Mouse (Mus musculus) neural tube, embryonic 15.5 days (tissue): ENCODE measurements around the gene Otud1. TPM values are rescaled to one million over a fixed set of nuclear protein-coding genes. Genes with fewer than 3 reads are reported as not detected.

ENCODE experiments used
- ATAC-seq: fragments of 200-750 bp; cut with Nextera tagmentation; 2 replicates; pipeline ENCODE4 v1.8.0; 2017; ENCODE audit warnings: mild to moderate bottlenecking, moderate TSS enrichment, moderate library complexity; ENCODE audit not compliant: low FRiP score
- H3K27ac ChIP-seq: fragments of 300-500 bp; sonication (generic); replicated peaks from 2 replicates; pipeline ENCODE4 v1.5.1; 2015; ENCODE audit warnings: mild to moderate bottlenecking, inconsistent platforms
- H3K27me3 ChIP-seq: fragments of 300-500 bp; sonication (generic); replicated peaks from 2 replicates; pipeline ENCODE4 v1.6.1; 2015; ENCODE audit warnings: inconsistent platforms
- H3K36me3 ChIP-seq: fragments of 300-500 bp; sonication (generic); 2 replicates; pipeline ENCODE4 v1.6.1; 2015; ENCODE audit warnings: inconsistent platforms
- H3K4me1 ChIP-seq: fragments of 300-500 bp; sonication (generic); 2 replicates; pipeline ENCODE4 v1.6.1; 2015; ENCODE audit warnings: inconsistent platforms
- H3K4me2 ChIP-seq: fragments of 300-500 bp; sonication (generic); 2 replicates; pipeline ENCODE4 v1.6.1; 2015; ENCODE audit warnings: inconsistent platforms, mild to moderate bottlenecking, moderate library complexity
- H3K4me3 ChIP-seq: fragments of 300-500 bp; sonication (generic); replicated peaks from 2 replicates; pipeline ENCODE4 v1.5.1; 2015; ENCODE audit warnings: mild to moderate bottlenecking, inconsistent platforms
- H3K9ac ChIP-seq: fragments of 300-500 bp; sonication (generic); replicated peaks from 2 replicates; pipeline ENCODE4 v1.6.1; 2015; ENCODE audit warnings: mild to moderate bottlenecking, inconsistent platforms
- H3K9me3 ChIP-seq: fragments of 300-500 bp; sonication (generic); replicated peaks from 2 replicates; pipeline ENCODE4 v1.6.1; 2016; ENCODE audit warnings: inconsistent platforms
- WGBS: fragments of 180-500 bp; shearing (Covaris S2); methylation state at CpG from one replicate; pipeline ENCODE4 v1.1.7; 2015; ENCODE audit warnings: mixed read lengths; 5-methylcytosine and 5-hydroxymethylcytosine counted together
- polyA plus RNA-seq: library from polyadenylated mRNA; unstranded; fragments of >200 nt; fragmentation: Nextera tagmentation; extraction: Ambion mirVana; gene quantifications from 2 replicates; pipeline ENCODE4 v1.2.1, GENCODE M21; 2015

The Otud1 gene
- polyA plus RNA-seq: 1.4 TPM in 2 replicates

DNA sequence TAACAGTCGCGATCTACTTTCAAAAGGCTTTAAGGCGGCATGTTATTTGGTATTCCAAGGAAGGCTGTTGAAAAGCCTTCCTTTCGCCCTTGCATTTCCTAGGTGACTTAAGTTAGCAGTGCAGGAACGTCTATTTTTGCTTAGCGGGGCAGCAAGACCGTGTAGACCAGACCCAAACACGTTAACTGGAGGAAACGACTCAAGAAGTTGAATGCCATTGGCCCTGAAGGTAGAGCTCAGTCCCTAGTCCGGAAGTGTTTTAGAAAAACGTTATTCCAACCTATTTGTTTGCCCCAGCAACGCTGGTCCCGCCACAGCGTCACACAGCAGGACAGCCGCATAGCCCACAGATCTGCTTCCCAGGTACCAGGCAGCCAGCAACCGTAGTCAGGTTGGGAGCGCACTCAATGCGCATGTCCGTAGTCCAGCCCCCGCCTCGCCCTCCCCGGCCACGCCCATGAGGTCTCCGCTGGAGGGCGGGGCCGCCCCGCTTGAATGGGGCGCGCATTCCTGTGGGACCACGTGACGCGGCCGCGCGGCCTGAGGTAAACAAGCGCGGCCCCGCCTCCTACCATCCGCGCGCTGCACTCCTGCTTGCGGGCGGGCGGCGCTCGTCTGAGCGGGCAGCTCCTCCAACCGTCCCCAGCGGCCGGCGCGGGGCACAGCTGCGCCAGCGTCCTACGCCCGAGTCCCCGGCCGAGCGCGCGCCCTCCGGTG, at the start of gene Otud1:
TSS of gene Otud1 (plus strand) at position 595 of the 717 bp plus-strand sequence.
- ATAC-seq: peak; percentile 97
- no peaks in the 10 kb centered on the region for H3K36me3 ChIP-seq
- under 1% methylated on average over 53 of the region's 62 CpGs for WGBS
- peak within 1 kb of the TSS; percentile 63 for H3K4me3 ChIP-seq
- peak within 1 kb of the TSS; percentile 79 for H3K4me2 ChIP-seq
- H3K4me1 ChIP-seq: peaks cover 25% of the 10 kb centered on the region
- H3K9me3 ChIP-seq: no peaks in the 10 kb centered on the region
- H3K9ac ChIP-seq: peak within 1 kb of the TSS; percentile 67
- peaks cover 21% of the 10 kb centered on the region for H3K27me3 ChIP-seq
- peak within 1 kb of the TSS; percentile 87 for H3K27ac ChIP-seq

DNA sequence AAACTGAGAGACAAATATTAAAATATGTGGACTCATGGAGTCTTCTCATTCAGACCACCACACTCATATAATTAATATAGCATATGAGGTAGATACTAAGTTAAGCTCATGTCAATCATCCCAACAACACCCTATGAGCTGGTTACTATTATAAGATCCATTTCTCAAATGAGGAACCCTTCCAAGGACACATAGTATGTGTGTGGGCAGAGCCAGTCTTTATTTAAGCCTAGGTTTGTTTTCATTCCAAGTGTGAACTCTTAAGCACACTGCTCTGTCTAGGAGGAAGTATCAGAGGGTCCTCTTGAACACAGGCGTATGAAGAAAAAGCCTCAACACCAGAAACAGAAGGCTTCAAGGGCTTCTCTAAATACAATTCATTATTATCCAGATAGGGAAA, 49.7 kb upstream of the Otud1 start:
- Histone ChIP-seq H3K27me3 (no peaks in the 10 kb centered on the region), H3K36me3 (no peaks in the 10 kb centered on the region), H3K9ac (no peak overlapping the region), H3K4me1 (no peaks in the 10 kb centered on the region), H3K4me2 (no peak overlapping the region), H3K4me3 (no peak overlapping the region), H3K27ac (no peak overlapping the region), H3K9me3 (no peaks in the 10 kb centered on the region)
- ATAC-seq: no peak
- 75% methylated on average over 1 of the region's 1 CpGs for WGBS

DNA sequence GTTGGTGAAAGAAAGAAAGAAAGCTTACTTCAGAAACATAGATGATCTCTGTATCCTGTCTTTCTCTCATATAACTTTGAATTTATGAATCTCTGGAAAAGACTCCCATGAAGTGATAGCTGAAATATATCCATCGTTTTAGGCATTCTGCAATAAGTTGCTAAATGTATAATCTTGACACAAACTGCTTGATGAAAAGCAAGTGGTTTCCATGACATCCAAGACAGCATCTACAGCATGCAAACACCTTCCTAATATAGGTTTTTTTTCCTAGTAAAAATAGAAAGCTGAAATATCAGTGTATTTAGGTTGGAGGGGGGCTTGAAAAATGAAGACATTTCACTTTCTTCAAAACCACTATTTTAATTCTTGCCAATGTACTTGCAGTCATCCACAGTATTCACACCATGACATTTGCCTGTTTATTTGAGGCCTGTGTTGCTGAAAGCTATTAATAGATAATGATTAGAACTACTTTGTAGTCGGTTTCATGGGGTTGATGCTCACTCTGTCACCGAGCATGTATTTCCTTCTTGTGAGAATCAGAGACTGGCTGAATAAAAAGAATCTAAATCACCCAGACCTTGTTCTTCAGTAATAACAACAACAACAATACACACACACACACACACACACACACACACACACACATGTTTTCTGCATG, 49.0 kb upstream of the Otud1 start:
- H3K27ac ChIP-seq: no peak overlapping the region
- no peak for ATAC-seq
- no peaks in the 10 kb centered on the region for H3K36me3 ChIP-seq
- WGBS: 74% methylated on average over 3 of the region's 3 CpGs
- H3K27me3 ChIP-seq: no peaks in the 10 kb centered on the region
- no peaks in the 10 kb centered on the region for H3K4me1 ChIP-seq
- no peak overlapping the region for H3K4me3 ChIP-seq
- H3K4me2 ChIP-seq: no peak overlapping the region
- H3K9me3 ChIP-seq: no peaks in the 10 kb centered on the region
- no peak overlapping the region for H3K9ac ChIP-seq

DNA sequence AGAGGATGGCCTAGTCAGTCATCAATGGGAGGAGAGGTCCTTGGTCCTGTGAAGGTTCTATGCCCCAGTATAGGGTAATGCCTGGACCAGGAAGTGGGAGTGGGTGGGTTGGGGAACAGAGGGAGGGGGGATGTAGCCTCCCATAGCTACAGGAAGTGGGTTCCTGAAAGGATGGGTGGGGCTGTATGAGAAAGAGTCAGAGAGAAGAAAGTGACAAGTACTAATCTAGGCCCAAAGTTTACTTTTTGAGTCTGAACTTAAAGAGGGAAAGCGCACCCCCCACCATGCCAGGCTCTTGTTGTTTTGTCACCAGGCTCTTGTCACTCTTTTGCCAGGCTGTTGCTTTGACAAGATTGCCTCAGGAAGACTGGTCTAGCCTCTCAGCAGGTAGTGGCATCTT, 35.5 kb upstream of the Otud1 start:
- ATAC-seq: no peak
- no peaks in the 10 kb centered on the region for H3K4me1 ChIP-seq
- no peaks in the 10 kb centered on the region for H3K9me3 ChIP-seq
- H3K27ac ChIP-seq: no peak overlapping the region
- H3K27me3 ChIP-seq: no peaks in the 10 kb centered on the region
- H3K9ac ChIP-seq: no peak overlapping the region
- no peak overlapping the region for H3K4me2 ChIP-seq
- WGBS: 94% methylated on average over 1 of the region's 1 CpGs
- H3K36me3 ChIP-seq: no peaks in the 10 kb centered on the region
- H3K4me3 ChIP-seq: no peak overlapping the region

DNA sequence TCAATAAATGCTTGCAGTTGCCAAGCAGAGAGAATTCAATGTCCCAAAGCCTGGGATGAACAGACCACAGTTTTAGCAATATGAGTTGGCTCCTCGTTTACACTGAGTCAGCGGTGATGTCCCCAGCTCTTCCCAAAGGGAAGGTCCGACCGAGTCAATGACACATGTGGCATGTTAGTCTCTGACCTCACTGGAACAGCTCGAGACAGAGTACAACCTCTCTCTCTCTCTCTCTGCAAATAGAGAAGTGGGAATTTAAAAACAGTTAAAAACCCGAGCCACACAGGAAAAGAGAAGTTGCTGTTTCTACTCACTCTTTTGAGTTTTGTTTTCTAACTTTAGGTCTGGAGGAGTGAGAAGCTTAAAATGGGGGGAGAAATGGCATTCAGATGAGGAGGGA, 30.5 kb upstream of the Otud1 start:
- Histone ChIP-seq H3K9ac (no peak overlapping the region), H3K27me3 (no peaks in the 10 kb centered on the region), H3K36me3 (no peaks in the 10 kb centered on the region), H3K27ac (no peak overlapping the region), H3K4me1 (no peaks in the 10 kb centered on the region), H3K9me3 (no peaks in the 10 kb centered on the region), H3K4me2 (no peak overlapping the region), H3K4me3 (no peak overlapping the region)
- WGBS: 86% methylated on average over 6 of the region's 6 CpGs
- no peak for ATAC-seq

DNA sequence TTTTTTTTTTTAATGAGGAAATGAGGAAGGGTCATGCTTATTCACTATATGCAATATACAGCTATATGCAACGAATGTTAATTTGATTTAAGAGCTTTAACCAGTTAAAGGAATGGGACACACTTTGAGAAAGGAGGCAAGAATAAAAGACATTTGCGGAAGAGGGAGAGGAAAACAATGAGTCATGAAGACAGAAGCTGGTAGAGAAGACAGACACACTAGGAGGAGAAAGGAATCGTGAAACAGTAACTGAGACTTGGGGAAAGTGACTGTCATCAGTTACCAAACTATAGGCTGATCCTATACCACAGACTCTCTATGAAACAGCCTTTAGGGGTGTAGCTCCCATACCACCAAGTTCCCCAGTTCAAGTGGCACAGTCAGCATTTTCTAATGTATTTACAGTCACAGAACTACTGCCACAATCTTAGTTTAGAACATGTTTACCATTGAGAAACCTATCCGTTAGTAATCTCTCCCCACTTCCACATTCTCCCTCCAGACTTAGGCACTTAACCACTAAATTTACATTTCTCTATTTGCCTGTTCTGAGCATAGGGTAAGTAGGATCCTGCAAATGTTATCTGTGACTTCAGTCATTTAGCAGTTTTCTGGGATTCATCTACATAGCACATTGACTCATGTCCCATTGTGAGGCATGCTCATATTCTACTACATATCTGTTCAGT, 29.5 kb upstream of the Otud1 start:
- Histone ChIP-seq H3K27ac (no peak overlapping the region), H3K4me1 (no peaks in the 10 kb centered on the region), H3K9ac (no peak overlapping the region), H3K9me3 (no peaks in the 10 kb centered on the region), H3K4me2 (no peak overlapping the region), H3K27me3 (no peaks in the 10 kb centered on the region), H3K4me3 (no peak overlapping the region), H3K36me3 (no peaks in the 10 kb centered on the region)
- ATAC-seq: no peak
- 89% methylated on average over 4 of the region's 4 CpGs for WGBS

DNA sequence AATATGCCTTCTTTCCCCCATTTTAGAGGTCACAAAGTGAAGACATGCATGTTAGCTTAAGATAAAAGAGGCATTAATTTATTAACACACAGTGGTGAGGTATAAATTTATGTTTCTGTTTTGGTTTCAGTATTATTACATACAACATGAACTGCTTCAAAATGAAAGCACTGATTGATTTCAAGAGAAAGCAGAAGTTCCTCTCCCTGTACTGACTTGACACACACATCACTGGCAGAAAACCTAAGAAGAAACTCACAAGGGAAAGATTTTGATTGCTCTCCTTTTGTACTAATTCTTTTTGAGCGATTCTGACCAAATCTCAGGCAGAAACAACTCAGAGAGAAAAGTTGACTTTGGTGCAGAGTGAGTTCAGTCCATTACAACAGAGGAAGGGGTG, 27.0 kb upstream of the Otud1 start:
- no peak overlapping the region for H3K9ac ChIP-seq
- no peaks in the 10 kb centered on the region for H3K36me3 ChIP-seq
- no peak overlapping the region for H3K4me3 ChIP-seq
- no peaks in the 10 kb centered on the region for H3K27me3 ChIP-seq
- ATAC-seq: no peak
- H3K27ac ChIP-seq: no peak overlapping the region
- H3K4me1 ChIP-seq: no peaks in the 10 kb centered on the region
- WGBS: 75% methylated on average over 1 of the region's 1 CpGs
- no peaks in the 10 kb centered on the region for H3K9me3 ChIP-seq
- H3K4me2 ChIP-seq: no peak overlapping the region

DNA sequence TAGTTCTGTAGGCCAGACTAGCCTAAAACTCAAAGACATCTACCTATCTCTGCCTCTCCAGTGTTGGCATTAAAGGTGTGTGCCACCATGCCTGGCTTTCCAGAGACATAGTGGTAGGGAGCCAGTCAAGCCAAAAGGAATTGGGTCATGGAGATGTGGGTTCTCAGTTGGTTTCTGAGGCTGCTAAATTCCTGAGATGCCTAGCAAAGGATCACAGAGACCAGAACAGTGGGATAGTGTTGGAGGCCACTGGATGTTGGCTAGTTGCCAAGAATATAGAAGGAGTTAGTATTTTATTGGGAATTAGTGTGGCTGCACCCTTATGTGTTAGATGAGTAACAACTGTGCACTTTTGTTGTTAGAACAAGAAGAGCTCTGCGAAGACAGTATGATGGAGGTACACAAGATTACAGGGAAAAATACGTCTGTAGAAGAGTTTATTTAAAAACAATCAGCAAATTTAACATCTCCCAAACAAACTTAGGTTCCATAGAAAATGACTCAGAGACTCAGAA, 24.1 kb upstream of the Otud1 start:
- Histone ChIP-seq H3K4me3 (no peak overlapping the region), H3K9ac (no peak overlapping the region), H3K4me1 (no peaks in the 10 kb centered on the region), H3K4me2 (no peak overlapping the region), H3K27ac (no peak overlapping the region), H3K9me3 (no peaks in the 10 kb centered on the region), H3K27me3 (no peaks in the 10 kb centered on the region), H3K36me3 (no peaks in the 10 kb centered on the region)
- ATAC-seq: no peak
- 70% methylated on average over 2 of the region's 2 CpGs for WGBS

DNA sequence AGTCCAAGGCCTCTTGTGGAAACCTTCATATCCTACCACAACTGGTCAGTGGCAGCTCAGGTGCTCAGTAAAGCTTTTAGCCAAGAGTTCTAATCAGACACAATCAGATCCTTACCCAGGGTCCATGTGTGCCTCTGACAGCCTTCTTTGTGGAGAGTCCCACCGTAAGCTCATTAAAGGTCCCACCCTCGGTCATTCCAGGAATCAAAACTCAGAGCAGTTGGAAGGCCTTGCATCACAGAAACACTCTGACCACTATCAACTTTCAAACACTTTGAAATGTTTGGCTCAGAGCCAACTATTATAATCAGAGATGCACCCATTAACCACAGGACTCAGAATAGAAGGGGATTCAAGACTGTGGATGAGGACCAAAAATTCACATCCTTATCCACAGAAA, 12.4 kb upstream of the Otud1 start:
- Histone ChIP-seq H3K9me3 (no peaks in the 10 kb centered on the region), H3K27me3 (no peaks in the 10 kb centered on the region), H3K4me2 (no peak overlapping the region), H3K27ac (no peak overlapping the region), H3K9ac (no peak overlapping the region), H3K4me3 (no peak overlapping the region), H3K4me1 (no peaks in the 10 kb centered on the region), H3K36me3 (no peaks in the 10 kb centered on the region)
- ATAC-seq: no peak
- 93% methylated on average over 2 of the region's 2 CpGs for WGBS

DNA sequence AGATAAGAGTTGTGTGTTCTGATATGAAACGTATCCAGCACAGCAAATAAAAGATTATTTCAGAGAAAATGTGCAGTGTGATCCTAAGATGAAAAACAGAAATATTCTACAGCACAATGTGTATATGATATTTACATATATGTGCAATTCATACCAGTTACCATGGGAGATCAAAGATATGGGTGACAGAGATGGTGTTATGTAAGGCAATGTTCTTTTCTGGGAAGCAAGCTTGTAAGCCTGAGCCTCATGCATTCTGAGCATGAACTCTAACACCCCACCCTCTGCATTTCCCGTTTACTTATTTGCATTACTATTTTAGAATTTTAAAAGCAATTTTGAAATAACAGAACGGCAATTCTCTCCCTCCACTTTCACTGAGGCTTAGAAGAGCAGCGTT, 11.4 kb upstream of the Otud1 start:
- Histone ChIP-seq H3K4me1 (no peaks in the 10 kb centered on the region), H3K36me3 (no peaks in the 10 kb centered on the region), H3K27ac (no peak overlapping the region), H3K9ac (no peak overlapping the region), H3K9me3 (no peaks in the 10 kb centered on the region), H3K27me3 (0 out of 2 replicates have a peak, but pooled peaks cover 4% of the 10 kb centered on the region), H3K4me3 (no peak overlapping the region), H3K4me2 (no peak overlapping the region)
- WGBS: 82% methylated on average over 4 of the region's 4 CpGs
- ATAC-seq: no peak

DNA sequence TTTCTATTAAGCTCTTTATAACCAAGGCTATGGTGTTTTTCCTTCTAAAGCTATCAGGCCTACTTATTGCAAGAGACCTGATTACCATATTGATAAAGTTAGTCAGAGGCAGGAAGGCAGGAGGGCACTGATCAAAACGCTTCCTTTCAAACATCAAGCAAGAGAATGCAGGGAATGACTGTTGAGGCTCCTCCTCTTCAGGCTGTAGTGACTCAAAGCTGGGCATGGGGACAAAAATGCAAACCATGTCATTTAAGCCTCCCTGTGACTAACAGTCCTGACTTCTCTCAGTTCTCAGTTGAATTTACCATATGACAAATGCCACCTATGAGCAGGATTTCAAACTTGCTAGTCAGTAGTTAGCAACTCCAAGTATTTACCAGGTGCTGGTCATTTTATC, 10.6 kb upstream of the Otud1 start:
- ATAC-seq: no peak
- Histone ChIP-seq H3K27ac (no peak overlapping the region), H3K4me1 (no peaks in the 10 kb centered on the region), H3K4me3 (no peak overlapping the region), H3K4me2 (no peak overlapping the region), H3K9me3 (no peaks in the 10 kb centered on the region), H3K36me3 (no peaks in the 10 kb centered on the region), H3K27me3 (0 out of 2 replicates have a peak, but pooled peaks cover 5% of the 10 kb centered on the region), H3K9ac (no peak overlapping the region)
- 21% methylated on average over 1 of the region's 1 CpGs for WGBS

DNA sequence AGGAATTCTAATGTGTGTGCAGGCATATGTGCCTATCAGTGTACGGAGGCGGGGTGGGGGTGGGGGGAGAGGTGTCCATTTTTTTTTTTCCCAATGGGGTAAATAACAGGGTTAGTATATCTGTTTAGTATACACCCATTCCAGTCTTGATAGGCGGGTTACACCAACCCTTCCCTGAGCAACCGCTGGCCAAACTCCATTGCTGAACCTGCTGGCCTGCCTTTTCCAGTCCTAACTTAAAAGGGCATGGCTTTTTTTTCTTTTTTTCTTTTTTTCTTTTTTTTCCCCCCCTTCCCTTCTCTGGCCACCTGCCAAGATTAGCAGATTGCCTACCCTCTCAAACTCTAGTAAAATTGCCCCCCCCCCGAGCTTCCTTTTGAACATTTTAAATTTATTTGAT, 1.1 kb upstream of the Otud1 start:
- ATAC-seq: no peak
- H3K27ac ChIP-seq: no peak overlapping the region
- WGBS: 18% methylated on average over 5 of the region's 5 CpGs
- H3K4me2 ChIP-seq: peak overlapping the region; percentile 79
- H3K9ac ChIP-seq: no peak overlapping the region
- H3K4me1 ChIP-seq: peaks cover 25% of the 10 kb centered on the region
- no peaks in the 10 kb centered on the region for H3K36me3 ChIP-seq
- H3K27me3 ChIP-seq: peaks cover 21% of the 10 kb centered on the region
- H3K4me3 ChIP-seq: no peak overlapping the region
- no peaks in the 10 kb centered on the region for H3K9me3 ChIP-seq
